Mouse (Mus musculus): ENCODE results near the gene Bbox1.

DNA sequence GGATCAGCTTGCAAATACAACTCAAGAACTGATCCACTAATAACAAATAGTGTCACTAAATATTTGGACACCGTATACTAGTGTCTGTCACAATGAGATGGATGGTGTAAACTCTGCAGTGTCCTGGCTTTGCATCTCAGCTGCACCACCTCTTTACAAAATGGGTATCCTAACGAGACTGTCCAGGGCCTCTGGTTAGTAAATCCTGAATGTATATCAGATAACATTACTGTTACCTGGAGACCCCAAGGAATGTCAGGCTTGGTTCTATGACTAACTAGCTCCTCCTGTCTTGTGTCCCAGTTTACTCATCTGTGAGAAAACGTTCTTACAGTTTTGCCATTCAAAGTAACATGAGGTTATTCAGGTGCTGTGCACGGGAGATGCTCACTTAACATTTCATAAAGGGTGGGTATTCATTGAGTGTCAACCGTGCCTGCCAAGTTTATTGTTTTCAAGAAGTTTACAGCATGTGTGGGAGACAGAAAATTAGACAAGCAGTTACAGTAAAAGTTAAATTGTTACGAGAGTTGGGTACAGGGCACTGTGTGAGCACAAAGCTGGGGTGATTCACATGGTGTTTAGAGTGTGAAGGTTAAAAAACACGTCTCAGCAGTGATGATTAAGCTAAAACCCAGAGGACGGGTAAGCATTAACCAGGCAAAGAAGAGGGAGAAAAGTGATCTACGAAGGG, 99.2 kb downstream of the Bbox1 start:
- TF ChIP-seq CTCF (IDR thresholded peaks at IDR 0.05; ENCODE audit: insufficient read depth, low read depth, low read length) = no peak
- no peak for TF ChIP-seq POLR2A (IDR thresholded peaks at IDR 0.05; ENCODE audit: insufficient read depth, low read depth, low read length)

Data from olfactory bulb, adult 2 months (tissue).